Mouse (Mus musculus): Measurements from ENCODE around the gene Adgrg3.

DNA sequence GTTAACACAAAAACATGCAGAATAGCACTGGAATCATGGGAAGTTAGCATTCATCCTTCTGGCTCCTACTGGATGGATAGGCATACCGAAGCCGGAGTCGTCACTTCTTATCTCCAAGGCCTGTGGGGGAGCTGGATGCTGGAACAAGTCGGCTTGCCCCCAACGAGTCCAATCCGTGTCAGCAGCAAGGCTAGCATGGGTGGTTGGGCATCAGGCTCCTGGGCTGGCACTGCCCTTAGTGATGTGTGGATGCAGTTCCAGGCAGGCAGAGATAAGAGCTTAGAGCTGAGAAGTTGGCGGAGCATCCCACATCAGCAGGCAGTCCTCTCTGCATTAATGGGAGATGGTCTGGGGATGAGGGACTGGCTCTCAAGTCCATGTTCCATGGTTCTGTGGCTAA lies 29.9 kb upstream of the Adgrg3 start:
- no peak for TF ChIP-seq CTCF (IDR thresholded peaks at IDR 0.05; ENCODE audit: low read depth, low read length)
- TF ChIP-seq TAL1 (conservative IDR thresholded peaks at IDR 0.05; ENCODE audit: low read depth, low read length), result no peak
- TF ChIP-seq POLR2AphosphoS5 (IDR thresholded peaks at IDR 0.05; ENCODE audit: insufficient replicate concordance, low read depth, low read length), result no peak
- no peak for TF ChIP-seq GATA1 (IDR thresholded peaks at IDR 0.05; ENCODE audit: borderline replicate concordance, low read length)
- TF ChIP-seq GATA2 (IDR thresholded peaks at IDR 0.05; ENCODE audit: borderline replicate concordance, low read depth, low read length), result no peak
